Mouse (Mus musculus) adrenal gland, postnatal 14 days (tissue): ENCODE data around the gene Hacd2. TPM values are rescaled to one million over a fixed set of nuclear protein-coding genes. Genes with fewer than 3 reads are reported as not detected.

ENCODE experiments used
- DNase-seq: peaks from one replicate; pipeline ENCODE4 v3.0.0; 2021; ENCODE audit warnings: mixed read lengths
- total RNA-seq: library from RNA; stranded (reverse); gene quantifications from 2 replicates; pipeline ENCODE4 v1.2.3, GENCODE M21; 2021

Gene Hacd2
- total RNA-seq, 1 experiment from 2014 or later: 50.5 TPM

GRCm38 (mm10) chr16:35006251-35006650 lies 16.0 kb upstream of the Hacd2 start:
- peak; percentile 27 for DNase-seq

GRCm38 (mm10) chr16:35007361-35007760 lies 14.9 kb upstream of the Hacd2 start:
- DNase-seq: no peak

GRCm38 (mm10) chr16:35008447-35008846 lies 13.8 kb upstream of the Hacd2 start:
- no peak for DNase-seq

GRCm38 (mm10) chr16:35013501-35013900 lies 8.7 kb upstream of the Hacd2 start:
- no peak for DNase-seq

GRCm38 (mm10) chr16:35016491-35016890 lies 5.7 kb upstream of the Hacd2 start:
- DNase-seq: no peak

- no peak for DNase-seq
These were observed 3.7 kb upstream of the Hacd2 start for GRCm38 (mm10) chr16:35018470-35018974.

GRCm38 (mm10) chr16:35021903-35022241 lies 356 bp upstream of the Hacd2 start:
- no peak for DNase-seq

- no peak for DNase-seq
These were observed 1.0 kb downstream of the Hacd2 start for GRCm38 (mm10) chr16:35023138-35023735.

GRCm38 (mm10) chr16:35024300-35024699 lies 2.1 kb downstream of the Hacd2 start:
- DNase-seq: no peak

GRCm38 (mm10) chr16:35025347-35025746 lies 3.1 kb downstream of the Hacd2 start:
- DNase-seq: no peak

- DNase-seq: no peak
These were observed 11.0 kb downstream of the Hacd2 start for GRCm38 (mm10) chr16:35033241-35033640.

- no peak for DNase-seq
These were observed 11.8 kb downstream of the Hacd2 start for GRCm38 (mm10) chr16:35033809-35034577.

- DNase-seq: no peak
These were observed 12.7 kb downstream of the Hacd2 start for GRCm38 (mm10) chr16:35034971-35035370.

- no peak for DNase-seq
These were observed 14.5 kb downstream of the Hacd2 start for GRCm38 (mm10) chr16:35036754-35037153.

- no peak for DNase-seq
These were observed 16.3 kb downstream of the Hacd2 start for GRCm38 (mm10) chr16:35038343-35039057.

- no peak for DNase-seq
These were observed 17.9 kb downstream of the Hacd2 start for GRCm38 (mm10) chr16:35040154-35040553.

GRCm38 (mm10) chr16:35041001-35041400 lies 18.8 kb downstream of the Hacd2 start:
- DNase-seq: no peak

- DNase-seq: no peak
These were observed 24.0 kb downstream of the Hacd2 start for GRCm38 (mm10) chr16:35046081-35046775.

- DNase-seq: no peak
These were observed 25.2 kb downstream of the Hacd2 start for GRCm38 (mm10) chr16:35047272-35047969.

GRCm38 (mm10) chr16:35051066-35051465 lies 28.8 kb downstream of the Hacd2 start:
- no peak for DNase-seq

- no peak for DNase-seq
These were observed 30.0 kb downstream of the Hacd2 start for GRCm38 (mm10) chr16:35052191-35052590.
